Mouse (Mus musculus): ENCODE results near the gene BC100530. TPM values are rescaled to one million over a fixed set of nuclear protein-coding genes. Genes with fewer than 3 reads are reported as not detected.

The BC100530 gene
- 1,785 and 2,465 TPM in 2 replicates for polyA plus RNA-seq (2015; fragmentation: Nextera tagmentation; extraction: Ambion mirVana)

GRCm38 (mm10) chr16:36367648-36368047 lies at the start of gene BC100530:
Gene BC100530, minus strand, starts transcription at chr16:36367748.

GRCm38 (mm10) chr16:36408357-36408756 lies 40.8 kb upstream of the BC100530 start, which contains the start of gene Stfa2:
Gene Stfa2, minus strand, starts transcription at chr16:36408457.

DNA sequence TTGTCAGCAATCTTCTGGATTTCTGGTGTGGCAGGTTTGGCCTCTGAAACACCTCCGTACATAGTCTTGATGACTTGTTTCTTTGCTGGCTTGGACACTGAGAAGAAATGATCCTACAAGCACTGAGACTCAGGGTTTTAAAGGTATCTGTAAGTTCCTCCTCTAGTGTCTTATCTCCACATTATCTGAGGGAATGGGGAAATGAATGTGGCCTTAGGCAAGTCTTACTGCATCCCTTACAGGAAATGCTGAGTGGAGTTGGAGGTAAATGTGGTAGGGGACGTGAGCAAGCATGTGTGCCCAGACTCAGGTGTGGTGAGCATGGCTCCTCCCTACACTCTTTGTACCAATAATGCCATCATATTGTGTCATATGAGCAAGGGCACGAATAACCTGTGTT lies 33.3 kb downstream of the BC100530 start, which contains the start of gene BC117090:
Gene BC117090, minus strand, starts transcription at position 101 of the 400 bp plus-strand sequence.

Other genes starting within 250 kb of the BC100530 start
- gene Csta1, start 236.5 kb downstream of the BC100530 start, polyA plus RNA-seq (2015; fragmentation: Nextera tagmentation; extraction: Ambion mirVana) = 0.08 and 0.23 TPM in 2 replicates
- 634 and 837 TPM in 2 replicates for gene Stfa2l1, start 210.9 kb downstream of the BC100530 start, polyA plus RNA-seq (2015; fragmentation: Nextera tagmentation; extraction: Ambion mirVana)
- 1,313 and 1,703 TPM in 2 replicates for gene Gm5483, start 183.5 kb downstream of the BC100530 start, polyA plus RNA-seq (2015; fragmentation: Nextera tagmentation; extraction: Ambion mirVana)
- gene Gm5416, start 157.3 kb downstream of the BC100530 start, polyA plus RNA-seq (2015; fragmentation: Nextera tagmentation; extraction: Ambion mirVana) = 55.9 and 65.7 TPM in 2 replicates
- 394 and 475 TPM in 2 replicates for gene 2010005H15Rik, start 146.3 kb downstream of the BC100530 start, polyA plus RNA-seq (2015; fragmentation: Nextera tagmentation; extraction: Ambion mirVana)
- gene Stfa1, start 90.8 kb downstream of the BC100530 start, polyA plus RNA-seq (2015; fragmentation: Nextera tagmentation; extraction: Ambion mirVana) = 2,161 and 2,883 TPM in 2 replicates
- gene BC117090, start 33.4 kb downstream of the BC100530 start, polyA plus RNA-seq (2015; fragmentation: Nextera tagmentation; extraction: Ambion mirVana) = 18.7 and 20.5 TPM in 2 replicates
- gene Stfa2, start 40.7 kb upstream of the BC100530 start, polyA plus RNA-seq (2015; fragmentation: Nextera tagmentation; extraction: Ambion mirVana) = 508 and 698 TPM in 2 replicates
- 471 and 625 TPM in 2 replicates for gene Stfa3, start 87.6 kb upstream of the BC100530 start, polyA plus RNA-seq (2015; fragmentation: Nextera tagmentation; extraction: Ambion mirVana)
- not detected in 2 replicates for gene Casr, start 194.4 kb upstream of the BC100530 start, polyA plus RNA-seq (2015; fragmentation: Nextera tagmentation; extraction: Ambion mirVana)